Mouse (Mus musculus): ENCODE measurements around the gene Rad51d. TPM values are rescaled to one million over a fixed set of nuclear protein-coding genes. Genes with fewer than 3 reads are reported as not detected.
"Not testable (repeated sequence)": the region's sequence is repeated elsewhere in the genome, so short reads cannot be mapped to it uniquely, and the experiment has no call there.

Rad51d gene
- total RNA-seq, 2 experiments from 2014 or later: 11.5 to 15.3 TPM

DNA sequence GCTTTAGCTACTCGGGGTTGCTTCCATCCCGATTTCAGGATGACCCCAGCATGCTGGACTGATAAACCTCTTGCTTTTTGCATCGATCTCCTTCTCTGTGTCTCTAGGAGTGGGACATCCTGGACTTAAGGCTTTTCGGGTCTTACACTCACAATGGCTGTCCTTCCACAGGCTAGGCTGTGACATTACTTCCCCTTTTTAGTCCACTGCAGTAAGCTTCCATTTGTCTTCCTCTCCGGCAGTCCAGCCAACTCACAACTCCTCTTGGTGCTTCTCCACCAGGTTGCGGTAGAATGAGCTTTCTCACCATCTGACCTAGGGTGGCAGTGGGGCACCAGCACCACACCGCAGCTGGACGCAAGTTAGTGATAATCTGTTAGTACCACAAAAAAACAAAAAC lies 56.5 kb downstream of the Rad51d start:
- peak; percentile 91 for ATAC-seq (replicated peaks; ENCODE audit: poor library complexity, severe bottlenecking)

DNA sequence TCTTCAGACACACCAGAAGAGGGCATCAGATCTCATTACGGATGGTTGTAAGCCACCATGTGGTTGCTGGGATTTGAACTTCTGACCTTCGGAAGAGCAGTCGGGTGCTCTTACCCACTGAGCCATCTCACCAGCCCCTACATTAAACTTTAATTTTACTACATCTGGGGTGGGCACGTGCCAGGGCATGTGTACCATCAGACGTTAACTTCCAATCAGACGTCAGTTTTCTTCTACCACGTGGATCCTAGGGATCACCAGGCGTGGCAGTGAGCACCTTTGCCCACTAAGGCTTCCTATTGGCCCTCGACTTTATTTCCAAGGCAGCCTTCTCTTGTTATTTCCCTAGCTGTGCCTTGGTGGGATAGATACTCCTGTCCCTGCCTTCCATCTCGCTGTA lies 58.0 kb downstream of the Rad51d start:
- ATAC-seq (replicated peaks; ENCODE audit: poor library complexity, severe bottlenecking): not testable (repeated sequence)

DNA sequence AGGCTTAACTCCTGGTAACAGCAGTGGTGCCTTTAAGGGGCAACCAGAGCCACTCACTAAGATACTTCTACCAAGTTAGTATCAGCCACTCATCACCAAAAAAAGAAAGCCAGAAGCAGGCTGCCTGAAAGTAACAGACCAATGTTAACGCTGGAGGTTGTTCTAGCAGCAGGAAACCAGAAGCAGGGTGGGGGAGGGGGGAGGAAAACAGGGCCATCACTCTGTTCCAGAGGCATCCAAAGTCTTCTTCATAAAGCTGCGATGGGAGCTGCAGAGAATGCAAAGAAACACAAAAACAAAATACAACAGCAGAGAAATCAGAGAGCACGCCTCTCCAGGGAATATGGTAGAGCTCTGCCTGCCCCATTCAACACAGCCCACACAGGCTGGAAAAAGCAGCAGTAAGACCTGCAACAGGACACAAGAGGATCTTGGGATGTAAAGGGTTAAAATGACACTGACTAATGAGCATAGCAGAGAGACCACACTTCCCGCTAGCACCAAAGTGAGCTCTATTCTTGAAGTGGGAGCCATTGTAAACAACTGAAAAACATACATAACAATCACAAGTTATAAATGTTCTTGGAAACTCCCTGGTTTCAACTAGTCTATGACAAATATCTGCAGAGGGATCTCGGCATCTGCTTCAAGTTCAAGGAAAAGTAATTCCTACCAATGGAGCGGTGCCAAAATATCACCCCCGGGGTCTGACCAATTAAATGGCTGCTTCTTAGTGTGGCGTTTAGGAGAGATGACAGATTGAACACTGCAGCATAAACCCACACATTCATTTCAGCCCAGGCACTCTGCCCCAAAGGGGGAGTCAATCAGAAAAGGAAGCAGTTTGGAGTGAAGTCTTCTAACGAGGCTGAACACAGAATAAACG lies 59.2 kb downstream of the Rad51d start:
- ATAC-seq (replicated peaks; ENCODE audit: poor library complexity, severe bottlenecking): no peak

DNA sequence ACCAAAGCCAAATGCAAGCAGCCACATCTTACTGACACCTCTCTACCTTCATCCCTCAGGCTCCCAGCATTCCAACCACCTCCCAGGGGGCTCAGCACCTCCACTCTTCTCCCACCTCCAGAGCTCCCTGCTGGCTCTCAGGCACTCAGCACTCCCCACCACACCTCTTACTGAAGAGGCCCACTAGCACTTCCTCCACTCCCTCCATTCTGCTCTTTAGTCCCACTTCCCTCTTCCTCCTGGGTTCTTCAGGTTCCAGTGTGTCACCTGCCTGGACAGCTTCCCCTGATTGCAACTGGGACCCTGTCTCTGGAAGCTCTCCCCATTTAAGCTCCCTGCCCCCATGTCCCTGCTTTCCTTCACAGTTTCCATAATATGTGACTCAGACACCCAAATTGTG lies 63.6 kb downstream of the Rad51d start:
- peak; percentile 59 for ATAC-seq (replicated peaks; ENCODE audit: poor library complexity, severe bottlenecking)

Other genes starting within 250 kb of the Rad51d start
- 0.19 and 0.88 TPM in 2 replicates for gene Cct6b, start 126.3 kb downstream of the Rad51d start, total RNA-seq (2014; fragmentation: Nextera tagmentation)
- 0.34 TPM in 1 of 2 replicates, not detected in the other for gene Cct6b, start 126.3 kb downstream of the Rad51d start, total RNA-seq (2017)
- 13.9 and 15.2 TPM in 2 replicates for gene Zfp830, start 126.3 kb downstream of the Rad51d start, total RNA-seq (2014; fragmentation: Nextera tagmentation)
- gene Zfp830, start 126.3 kb downstream of the Rad51d start, total RNA-seq (2017): 44.3 and 46.4 TPM in 2 replicates
- 41.2 and 42.0 TPM in 2 replicates for gene Lig3, start 109.5 kb downstream of the Rad51d start, total RNA-seq (2014; fragmentation: Nextera tagmentation)
- 36.5 and 57.2 TPM in 2 replicates for gene Lig3, start 109.5 kb downstream of the Rad51d start, total RNA-seq (2017)
- 26.6 and 35.3 TPM in 2 replicates for gene Rffl, start 19.4 kb downstream of the Rad51d start, total RNA-seq (2014; fragmentation: Nextera tagmentation)
- gene Rffl, start 19.4 kb downstream of the Rad51d start, total RNA-seq (2017): 18.6 and 21.8 TPM in 2 replicates
- gene Fndc8, start 1.5 kb upstream of the Rad51d start, total RNA-seq (2014; fragmentation: Nextera tagmentation): not detected in 2 replicates
- not detected in 2 replicates for gene Fndc8, start 1.5 kb upstream of the Rad51d start, total RNA-seq (2017)
- 36.8 and 41.7 TPM in 2 replicates for gene Nle1, start 17.8 kb upstream of the Rad51d start, total RNA-seq (2014; fragmentation: Nextera tagmentation)
- 23.0 and 24.5 TPM in 2 replicates for gene Nle1, start 17.8 kb upstream of the Rad51d start, total RNA-seq (2017)
- not detected in 2 replicates for gene Unc45b, start 19.9 kb upstream of the Rad51d start, total RNA-seq (2014; fragmentation: Nextera tagmentation)
- not detected in 2 replicates for gene Unc45b, start 19.9 kb upstream of the Rad51d start, total RNA-seq (2017)
- 1.7 TPM in 1 of 2 replicates, not detected in the other for gene Slfn5, start 60.7 kb upstream of the Rad51d start, total RNA-seq (2014; fragmentation: Nextera tagmentation)
- 0.82 and 3.3 TPM in 2 replicates for gene Slfn5, start 60.7 kb upstream of the Rad51d start, total RNA-seq (2017)
- gene Slfn9, start 101.2 kb upstream of the Rad51d start, total RNA-seq (2014; fragmentation: Nextera tagmentation): 30.6 and 48.4 TPM in 2 replicates
- gene Slfn9, start 101.2 kb upstream of the Rad51d start, total RNA-seq (2017): 44.6 and 48.6 TPM in 2 replicates
- gene Slfn8, start 130.2 kb upstream of the Rad51d start, total RNA-seq (2014; fragmentation: Nextera tagmentation): 8.5 and 8.9 TPM in 2 replicates
- 7.6 and 10.2 TPM in 2 replicates for gene Slfn8, start 130.2 kb upstream of the Rad51d start, total RNA-seq (2017)
- gene Slfn2, start 174.5 kb upstream of the Rad51d start, total RNA-seq (2014; fragmentation: Nextera tagmentation): 8.3 and 11.4 TPM in 2 replicates
- 30.2 and 43.3 TPM in 2 replicates for gene Slfn2, start 174.5 kb upstream of the Rad51d start, total RNA-seq (2017)
- 0.30 TPM in 1 of 2 replicates, not detected in the other for gene Slfn1, start 226.2 kb upstream of the Rad51d start, total RNA-seq (2014; fragmentation: Nextera tagmentation)
- 3.1 and 3.8 TPM in 2 replicates for gene Slfn1, start 226.2 kb upstream of the Rad51d start, total RNA-seq (2017)